Mouse (Mus musculus) midbrain, postnatal 0 days (tissue): ENCODE results near the gene Aoah. TPM values are rescaled to one million over a fixed set of nuclear protein-coding genes. Genes with fewer than 3 reads are reported as not detected.

ENCODE experiments used
- ATAC-seq: fragments of 200-750 bp; cut with Nextera tagmentation; 2 replicates; pipeline ENCODE4 v1.8.0; 2017; ENCODE audit warnings: moderate number of reproducible peaks, mild to moderate bottlenecking, moderate TSS enrichment, moderate library complexity; ENCODE audit not compliant: low FRiP score
- DNase-seq: peaks from one replicate; pipeline ENCODE4 v3.0.0-alpha.2; 2015; ENCODE audit warnings: low spot score
- H3K27ac ChIP-seq: fragments of 300-500 bp; sonication (generic); 2 replicates; pipeline ENCODE4 v1.5.1; 2014; ENCODE audit warnings: low read depth, mild to moderate bottlenecking, low read length, mixed read lengths
- H3K27me3 ChIP-seq: fragments of 300-500 bp; sonication (generic); 2 replicates; pipeline ENCODE4 v1.6.1; 2014; ENCODE audit warnings: low read length, control low read depth, mixed read lengths; ENCODE audit not compliant: insufficient read depth
- H3K36me3 ChIP-seq: fragments of 300-500 bp; sonication (generic); 2 replicates; pipeline ENCODE4 v1.6.1; 2014; ENCODE audit warnings: low read length, control low read depth, mixed read lengths; ENCODE audit not compliant: insufficient read depth
- H3K4me1 ChIP-seq: fragments of 300-500 bp; sonication (generic); 2 replicates; pipeline ENCODE4 v1.6.1; 2014; ENCODE audit warnings: mild to moderate bottlenecking, control low read depth, antibody characterized with exemption, low read length, mixed read lengths; ENCODE audit not compliant: insufficient read depth
- H3K4me2 ChIP-seq: fragments of 300-500 bp; sonication (generic); 2 replicates; pipeline ENCODE4 v1.6.1; 2014; ENCODE audit warnings: low read depth, mild to moderate bottlenecking, low read length, mixed read lengths; ENCODE audit not compliant: poor library complexity, severe bottlenecking
- H3K4me3 ChIP-seq: fragments of 300-500 bp; sonication (generic); 2 replicates; pipeline ENCODE4 v1.5.1; 2014; ENCODE audit warnings: low read depth, mild to moderate bottlenecking, low read length, moderate library complexity
- H3K9ac ChIP-seq: fragments of 300-500 bp; sonication (generic); replicated peaks from 2 replicates; pipeline ENCODE4 v1.6.1; 2014; ENCODE audit warnings: mild to moderate bottlenecking, low read length, moderate library complexity, mixed read lengths; ENCODE audit not compliant: poor library complexity, severe bottlenecking
- H3K9me3 ChIP-seq: fragments of 300-500 bp; sonication (generic); 2 replicates; pipeline ENCODE4 v1.6.1; 2016; ENCODE audit warnings: low read length, control low read depth
- CTCF ChIP-seq: IDR thresholded peaks from 2 replicates; pipeline ENCODE4 v1.5.1; 2016; ENCODE audit warnings: antibody characterized with exemption, mild to moderate bottlenecking
- WGBS: fragments of 180-500 bp; shearing (Covaris S2); extraction: QIAGEN DNeasy Blood & Tissue Kit; methylation state at CpG from one replicate; pipeline ENCODE4 v1.1.7; 2014; 5-methylcytosine and 5-hydroxymethylcytosine counted together
- polyA plus RNA-seq: library from polyadenylated mRNA; unstranded; fragments of >200 nt; fragmentation: Nextera tagmentation; extraction: Ambion mirVana; gene quantifications from 2 replicates; pipeline ENCODE4 v1.2.1, GENCODE M21; 2015
- total RNA-seq: library from RNA; depleted of rRNA; stranded (reverse); fragments of >200 nt; gene quantifications from 2 replicates; pipeline ENCODE4 v1.2.3, GENCODE M21; 2014

Gene Aoah
- total and polyA plus RNA-seq, 2 experiments from 2014 or later: 0.70 to 2.3 TPM

- no peak for DNase-seq
- no peaks in the 10 kb centered on the region for H3K9me3 ChIP-seq
- WGBS: 53% methylated on average over 1 of the region's 1 CpGs
Measured at GRCm38 (mm10) chr13:20816385-20816784, 22.5 kb downstream of the Aoah start.

GRCm38 (mm10) chr13:20820712-20821328 is 26.9 kb downstream of the Aoah start:
- ATAC-seq (no peak), DNase-seq (no peak)
- Histone ChIP-seq H3K27ac (no peak overlapping the region), H3K4me3 (no peak overlapping the region), H3K9ac (no peak overlapping the region), H3K9me3 (no peaks in the 10 kb centered on the region), H3K36me3 (no peaks in the 10 kb centered on the region), H3K4me2 (no peak overlapping the region), H3K4me1 (no peaks in the 10 kb centered on the region), H3K27me3 (no peaks in the 10 kb centered on the region)
- no peak for TF ChIP-seq CTCF
- 46% methylated on average over 2 of the region's 2 CpGs for WGBS

More at GRCm38 (mm10) chr13:20816385-20816784, 22.5 kb downstream of the Aoah start:
- ATAC-seq: no peak
- Histone ChIP-seq H3K36me3 (no peaks in the 10 kb centered on the region), H3K4me2 (no peak overlapping the region), H3K9ac (no peak overlapping the region), H3K4me1 (no peaks in the 10 kb centered on the region), H3K27ac (no peak overlapping the region), H3K4me3 (no peak overlapping the region), H3K27me3 (no peaks in the 10 kb centered on the region)
- TF ChIP-seq CTCF: peak; percentile 16; the same call in 1 of the 2 replicates

GRCm38 (mm10) chr13:20828728-20829127 is 34.8 kb downstream of the Aoah start:
- Histone ChIP-seq H3K4me3 (no peak overlapping the region), H3K27me3 (no peaks in the 10 kb centered on the region), H3K4me1 (no peaks in the 10 kb centered on the region), H3K9ac (no peak overlapping the region), H3K9me3 (no peaks in the 10 kb centered on the region), H3K27ac (no peak overlapping the region), H3K36me3 (no peaks in the 10 kb centered on the region), H3K4me2 (no peak overlapping the region)
- DNase-seq (no peak), ATAC-seq (no peak)
- 79% methylated on average over 2 of the region's 2 CpGs for WGBS
- no peak for TF ChIP-seq CTCF

- Histone ChIP-seq H3K4me3 (no peak overlapping the region), H3K4me2 (no peak overlapping the region), H3K9ac (no peak overlapping the region), H3K36me3 (no peaks in the 10 kb centered on the region), H3K27me3 (no peaks in the 10 kb centered on the region), H3K9me3 (no peaks in the 10 kb centered on the region), H3K4me1 (no peaks in the 10 kb centered on the region), H3K27ac (no peak overlapping the region)
- no peak for DNase-seq
- no peak for TF ChIP-seq CTCF
- ATAC-seq: no peak
- WGBS: 91% methylated on average over 9 of the region's 9 CpGs
Measured at GRCm38 (mm10) chr13:20829181-20829900, 35.4 kb downstream of the Aoah start.

GRCm38 (mm10) chr13:20855893-20856292 is 62.0 kb downstream of the Aoah start:
- H3K27me3 ChIP-seq: no peaks in the 10 kb centered on the region
- 60% methylated on average over 3 of the region's 3 CpGs for WGBS
- ATAC-seq (no peak), DNase-seq (no peak)
- no peaks in the 10 kb centered on the region for H3K9me3 ChIP-seq
- no peak for TF ChIP-seq CTCF
- H3K9ac ChIP-seq: no peak overlapping the region
- no peak overlapping the region for H3K4me2 ChIP-seq
- no peaks in the 10 kb centered on the region for H3K36me3 ChIP-seq
- no peaks in the 10 kb centered on the region for H3K4me1 ChIP-seq
- no peak overlapping the region for H3K4me3 ChIP-seq
- no peak overlapping the region for H3K27ac ChIP-seq

- no peak overlapping the region for H3K4me2 ChIP-seq
- 64% methylated on average over 1 of the region's 1 CpGs for WGBS
- TF ChIP-seq CTCF: no peak
- ATAC-seq (no peak), DNase-seq (no peak)
- H3K9ac ChIP-seq: no peak overlapping the region
- no peaks in the 10 kb centered on the region for H3K36me3 ChIP-seq
- no peaks in the 10 kb centered on the region for H3K9me3 ChIP-seq
- H3K27ac ChIP-seq: no peak overlapping the region
- H3K4me3 ChIP-seq: no peak overlapping the region
- no peaks in the 10 kb centered on the region for H3K27me3 ChIP-seq
- H3K4me1 ChIP-seq: no peaks in the 10 kb centered on the region
Measured at GRCm38 (mm10) chr13:20899372-20899771, 105.5 kb downstream of the Aoah start.
